Mouse (Mus musculus): Measurements from ENCODE around the gene Tmem53. TPM values are rescaled to one million over a fixed set of nuclear protein-coding genes. Genes with fewer than 3 reads are reported as not detected.

Tmem53 gene
- polyA plus RNA-seq, 1 experiment from 2014 or later: 18.2 TPM

DNA sequence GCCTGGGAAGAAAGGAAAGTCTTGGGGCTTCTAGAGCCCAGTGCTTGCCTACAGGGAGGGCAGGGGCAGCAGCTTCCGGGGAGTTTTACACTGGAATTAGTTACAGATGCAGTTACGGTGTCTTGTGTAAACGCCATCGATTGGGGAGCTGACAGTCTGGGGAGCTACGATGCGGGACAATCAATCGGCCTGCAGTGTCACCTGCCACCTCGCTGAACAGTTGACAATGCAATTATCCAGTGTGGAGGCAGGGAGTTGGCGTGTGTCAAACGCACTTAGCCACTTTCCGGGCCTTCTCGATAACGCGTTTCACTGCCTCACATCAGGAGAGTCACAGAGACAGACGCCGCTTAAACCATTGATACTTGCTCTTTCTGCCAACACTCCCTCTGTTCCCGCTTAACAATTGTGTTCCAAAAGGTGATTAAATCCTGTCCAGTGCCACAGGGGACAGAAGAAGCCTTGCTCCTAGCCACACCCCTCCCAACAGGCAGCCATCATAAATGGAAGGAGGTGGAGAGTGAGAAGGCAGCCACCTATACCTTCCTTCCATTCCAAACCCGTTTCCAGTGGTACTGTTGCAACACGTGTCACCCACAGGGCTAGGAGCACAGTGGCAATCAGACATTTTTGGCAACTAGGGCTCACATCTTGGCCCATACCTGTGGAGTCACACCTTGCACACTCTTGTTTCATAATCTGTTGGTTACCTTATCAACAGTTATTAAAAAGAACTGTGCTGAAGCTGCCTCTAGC is 29.5 kb downstream of the Tmem53 start:
- H3K27ac ChIP-seq (ENCODE audit: poor library complexity, severe bottlenecking): no peak overlapping the region
- H3K9ac ChIP-seq: no peak overlapping the region
- no peak overlapping the region for H3K4me2 ChIP-seq
- peaks cover 36% of the 10 kb centered on the region for H3K4me1 ChIP-seq (replicated peaks)
- H3K27me3 ChIP-seq (replicated peaks): no peaks in the 10 kb centered on the region
- ATAC-seq (ENCODE audit: insufficient number of reproducible peaks, low FRiP score): no peak
- no peak overlapping the region for H3K4me3 ChIP-seq
- peaks cover 90% of the 10 kb centered on the region for H3K36me3 ChIP-seq
- H3K9me3 ChIP-seq (replicated peaks): no peaks in the 10 kb centered on the region
- 65% methylated on average over 19 of the region's 19 CpGs for WGBS

DNA sequence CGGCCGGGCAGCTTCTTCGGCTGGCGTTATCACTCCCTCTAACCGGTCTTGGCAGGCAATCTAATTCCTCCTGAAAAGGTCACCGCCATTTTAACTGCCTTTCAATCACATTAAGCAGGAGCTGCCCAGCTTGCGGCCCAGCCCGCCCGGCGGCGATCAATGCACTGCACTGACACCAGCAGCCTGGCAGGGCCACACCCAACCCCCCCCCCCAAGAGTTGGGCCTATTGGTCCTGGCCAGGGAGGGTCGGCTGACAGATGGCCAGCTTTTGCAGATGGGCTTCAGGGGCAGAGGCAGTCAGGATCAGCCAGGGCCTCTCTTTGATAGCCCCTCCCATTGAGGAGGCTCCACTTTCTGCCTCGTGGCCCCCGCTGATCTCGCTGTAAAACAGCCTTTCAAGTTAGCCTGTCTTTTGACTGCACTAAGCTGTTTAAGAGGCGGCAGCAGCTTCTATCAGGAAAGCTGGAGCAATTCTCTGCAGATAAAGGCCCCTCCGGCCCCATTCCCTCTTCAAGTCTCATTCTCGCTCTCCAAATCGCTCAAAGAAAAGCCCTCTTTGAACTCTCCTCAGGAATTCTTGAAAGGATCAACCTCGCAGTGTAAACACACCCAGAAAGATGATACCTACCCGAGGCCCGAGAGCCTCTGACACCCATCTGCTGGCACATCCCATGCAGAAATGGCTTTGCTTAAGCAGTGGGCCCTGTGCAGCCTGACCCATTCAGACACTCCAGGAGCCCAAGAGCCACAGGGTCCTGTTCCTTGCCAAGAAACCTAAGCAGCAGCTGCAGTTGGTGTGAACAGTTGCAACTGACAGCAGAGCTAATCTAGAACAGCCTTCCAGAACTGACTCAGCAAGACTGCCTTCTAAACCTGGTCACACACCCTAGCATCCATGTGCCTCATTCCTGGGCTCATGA is 31.8 kb downstream of the Tmem53 start:
- Histone ChIP-seq H3K4me2 (peak overlapping the region; percentile 11), H3K4me1 (replicated peaks) (peaks cover 49% of the 10 kb centered on the region), H3K36me3 (peaks cover 81% of the 10 kb centered on the region), H3K4me3 (no peak overlapping the region), H3K9me3 (replicated peaks) (no peaks in the 10 kb centered on the region), H3K27me3 (replicated peaks) (no peaks in the 10 kb centered on the region), H3K27ac (ENCODE audit: poor library complexity, severe bottlenecking) (peak overlapping the region; percentile 54), H3K9ac (peak overlapping the region; percentile 5)
- whole genome bisulfite sequencing: 27% methylated on average over 22 of the region's 22 CpGs
- ATAC-seq (ENCODE audit: insufficient number of reproducible peaks, low FRiP score): no peak

GRCm38 (mm10) chr4:117284363-117284762 is 32.6 kb downstream of the Tmem53 start:
- Histone ChIP-seq H3K9ac (no peak overlapping the region), H3K9me3 (replicated peaks) (no peaks in the 10 kb centered on the region), H3K4me1 (replicated peaks) (peaks cover 45% of the 10 kb centered on the region), H3K27me3 (replicated peaks) (no peaks in the 10 kb centered on the region), H3K36me3 (peaks cover 73% of the 10 kb centered on the region), H3K27ac (ENCODE audit: poor library complexity, severe bottlenecking) (no peak overlapping the region), H3K4me3 (no peak overlapping the region), H3K4me2 (no peak overlapping the region)
- WGBS: 62% methylated on average over 4 of the region's 4 CpGs
- no peak for ATAC-seq (ENCODE audit: insufficient number of reproducible peaks, low FRiP score)

DNA sequence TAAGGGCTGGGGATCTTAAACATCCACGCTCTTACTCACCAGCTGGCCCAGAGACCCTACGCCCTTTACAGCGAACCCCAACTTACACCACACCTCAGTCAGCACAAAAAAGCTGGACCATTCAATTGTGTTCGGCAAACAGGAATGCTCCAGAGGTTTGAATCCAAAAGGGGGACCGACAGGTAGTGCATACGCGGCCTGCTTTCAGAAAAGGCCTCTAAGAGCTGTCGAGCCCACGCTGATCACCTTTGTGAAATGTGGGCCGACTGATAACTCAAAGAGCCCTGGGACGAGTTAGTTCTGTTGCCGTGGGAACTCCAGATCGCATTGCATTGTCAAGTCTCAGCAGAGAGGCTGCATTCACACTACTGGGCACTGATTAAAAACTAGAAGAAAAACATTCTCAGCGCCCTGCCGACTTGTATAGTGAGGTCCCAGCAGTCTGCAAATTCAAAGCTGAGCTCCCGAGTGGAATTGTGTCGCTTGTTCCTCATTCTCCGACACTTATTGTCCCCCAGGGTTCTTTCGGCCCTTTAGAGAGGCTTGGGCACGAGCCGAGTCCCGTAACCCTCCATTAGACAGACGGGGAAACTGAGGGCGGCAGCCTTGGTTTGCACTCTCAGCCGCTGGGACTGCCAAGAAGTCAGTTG is 36.7 kb downstream of the Tmem53 start:
- Histone ChIP-seq H3K4me1 (replicated peaks) (peaks cover 37% of the 10 kb centered on the region), H3K9ac (peak overlapping the region; percentile 80), H3K4me2 (peak overlapping the region; percentile 82), H3K27ac (ENCODE audit: poor library complexity, severe bottlenecking) (peak overlapping the region; percentile 97; the same call in 1 of the 2 replicates), H3K9me3 (replicated peaks) (no peaks in the 10 kb centered on the region), H3K36me3 (peaks cover 39% of the 10 kb centered on the region), H3K4me3 (peak overlapping the region; percentile 94), H3K27me3 (replicated peaks) (no peaks in the 10 kb centered on the region)
- no peak for ATAC-seq (ENCODE audit: insufficient number of reproducible peaks, low FRiP score)
- WGBS: 25% methylated on average over 25 of the region's 25 CpGs

DNA sequence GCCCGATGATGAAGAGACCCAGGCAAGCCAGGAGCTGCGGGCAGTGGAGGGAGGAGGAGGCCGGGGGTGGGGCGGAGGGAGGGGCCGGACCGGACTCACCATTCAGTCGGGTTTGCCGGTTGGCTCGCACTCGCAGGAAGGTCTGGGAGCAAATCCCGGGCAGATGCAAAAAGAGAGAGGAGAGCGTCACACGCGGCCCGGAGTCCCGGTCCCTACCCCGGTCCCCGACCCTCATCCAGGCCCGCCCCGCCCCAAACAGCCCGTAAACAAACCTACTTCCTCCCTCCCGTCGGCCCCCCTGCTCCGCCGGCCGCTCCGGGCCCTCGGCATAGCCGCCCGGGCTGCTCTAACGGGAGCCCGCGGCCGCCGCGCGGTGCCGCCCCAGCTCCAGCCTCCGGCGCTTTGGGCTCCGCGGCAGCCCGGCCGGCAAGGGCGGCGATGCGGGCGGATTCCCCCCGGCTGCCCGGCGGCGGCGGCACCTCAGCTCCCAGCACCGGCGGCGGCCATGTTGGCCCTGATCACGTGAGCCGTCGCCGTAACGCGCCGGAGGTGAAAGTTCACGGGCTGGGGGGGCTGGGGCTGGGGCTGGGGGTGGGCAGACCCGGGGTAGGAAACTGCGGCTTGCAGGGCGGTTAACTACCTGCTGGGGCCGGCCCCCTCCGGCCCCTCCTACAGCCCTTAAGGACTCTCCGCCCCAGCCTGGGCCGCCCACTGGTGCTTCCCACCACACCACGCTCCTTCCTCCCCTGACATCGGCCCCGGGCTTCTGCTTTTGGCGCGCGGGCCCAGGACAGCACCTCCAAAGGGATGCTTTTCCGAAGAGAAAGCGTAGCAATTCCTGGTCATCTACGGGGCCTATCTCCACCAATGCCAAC is 37.4 kb downstream of the Tmem53 start:
- Histone ChIP-seq H3K4me1 (replicated peaks) (peaks cover 30% of the 10 kb centered on the region), H3K4me2 (peak overlapping the region; percentile 82), H3K27ac (ENCODE audit: poor library complexity, severe bottlenecking) (peak overlapping the region; percentile 97), H3K9ac (peak overlapping the region; percentile 80), H3K36me3 (peaks cover 34% of the 10 kb centered on the region), H3K9me3 (replicated peaks) (no peaks in the 10 kb centered on the region), H3K4me3 (peak overlapping the region; percentile 94), H3K27me3 (replicated peaks) (no peaks in the 10 kb centered on the region)
- ATAC-seq (ENCODE audit: insufficient number of reproducible peaks, low FRiP score): peak; percentile 91
- WGBS: under 1% methylated on average over 74 of the region's 80 CpGs

- no peak for ATAC-seq (ENCODE audit: insufficient number of reproducible peaks, low FRiP score)
Observed at GRCm38 (mm10) chr4:117291696-117292095, 39.9 kb downstream of the Tmem53 start.

GRCm38 (mm10) chr4:117296849-117297593 is 45.3 kb downstream of the Tmem53 start:
- 76% methylated on average over 19 of the region's 19 CpGs for WGBS
- H3K27me3 ChIP-seq (replicated peaks): peaks cover 39% of the 10 kb centered on the region
- H3K4me3 ChIP-seq: no peak overlapping the region
- no peak overlapping the region for H3K9ac ChIP-seq
- H3K27ac ChIP-seq (ENCODE audit: poor library complexity, severe bottlenecking): no peak overlapping the region
- H3K36me3 ChIP-seq: no peaks in the 10 kb centered on the region
- ATAC-seq (ENCODE audit: insufficient number of reproducible peaks, low FRiP score): no peak
- no peak overlapping the region for H3K4me2 ChIP-seq
- no peaks in the 10 kb centered on the region for H3K4me1 ChIP-seq (replicated peaks)
- no peaks in the 10 kb centered on the region for H3K9me3 ChIP-seq (replicated peaks)

More at GRCm38 (mm10) chr4:117291696-117292095, 39.9 kb downstream of the Tmem53 start:
- Histone ChIP-seq H3K4me3 (no peak overlapping the region), H3K9me3 (replicated peaks) (no peaks in the 10 kb centered on the region), H3K4me1 (replicated peaks) (peaks cover 19% of the 10 kb centered on the region), H3K4me2 (no peak overlapping the region), H3K27ac (ENCODE audit: poor library complexity, severe bottlenecking) (no peak overlapping the region), H3K36me3 (peaks cover 9% of the 10 kb centered on the region), H3K27me3 (replicated peaks) (0 out of 2 replicates have a peak, but pooled peaks cover 6% of the 10 kb centered on the region), H3K9ac (no peak overlapping the region)
- 83% methylated on average over 2 of the region's 2 CpGs for WGBS

DNA sequence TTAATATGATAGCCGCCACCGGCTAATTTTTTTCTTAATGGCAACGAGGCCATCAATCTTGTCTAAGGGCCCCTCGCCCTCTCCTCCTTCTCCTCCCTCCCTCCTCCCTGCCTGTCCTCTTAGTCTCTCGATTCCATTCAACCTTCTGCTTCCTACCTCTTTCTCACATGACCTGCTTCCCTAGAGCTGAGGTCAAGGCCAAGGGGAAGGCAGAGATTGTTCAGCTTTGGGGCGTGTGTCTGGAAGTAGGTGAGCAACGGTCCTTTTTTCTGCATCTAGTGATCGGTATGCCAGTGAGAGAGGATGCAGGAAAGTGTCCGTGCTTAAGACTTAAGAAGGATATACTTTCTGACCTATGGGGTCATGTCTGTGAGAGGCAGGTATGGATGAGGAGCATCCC is 46.1 kb downstream of the Tmem53 start:
- no peak overlapping the region for H3K9ac ChIP-seq
- WGBS: 74% methylated on average over 9 of the region's 9 CpGs
- H3K4me2 ChIP-seq: no peak overlapping the region
- no peaks in the 10 kb centered on the region for H3K36me3 ChIP-seq
- H3K4me3 ChIP-seq: no peak overlapping the region
- ATAC-seq (ENCODE audit: insufficient number of reproducible peaks, low FRiP score): no peak
- H3K27me3 ChIP-seq (replicated peaks): peaks cover 47% of the 10 kb centered on the region
- H3K4me1 ChIP-seq (replicated peaks): peaks cover 7% of the 10 kb centered on the region
- H3K27ac ChIP-seq (ENCODE audit: poor library complexity, severe bottlenecking): no peak overlapping the region
- no peaks in the 10 kb centered on the region for H3K9me3 ChIP-seq (replicated peaks)

DNA sequence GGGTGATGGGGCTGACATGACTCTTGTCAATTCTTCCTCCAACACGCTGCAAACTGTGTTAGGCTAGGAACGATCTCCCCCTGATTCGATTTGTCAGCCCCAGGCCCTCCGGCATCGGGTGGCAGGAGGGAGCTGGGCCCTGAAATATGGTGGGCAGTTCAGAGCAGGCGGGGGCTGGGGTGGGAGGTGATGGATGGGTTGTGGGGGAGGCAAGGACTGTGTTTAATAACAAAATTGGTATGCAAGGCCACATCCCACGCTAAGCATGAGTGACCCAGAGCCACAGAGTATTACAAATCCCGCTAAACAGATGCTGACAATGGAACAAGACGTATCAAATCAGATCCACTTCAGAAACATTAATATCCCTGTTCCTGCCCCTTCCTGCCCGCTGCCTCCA is 48.2 kb downstream of the Tmem53 start:
- no peak overlapping the region for H3K4me3 ChIP-seq
- H3K4me1 ChIP-seq (replicated peaks): peaks cover 23% of the 10 kb centered on the region
- no peak overlapping the region for H3K9ac ChIP-seq
- no peaks in the 10 kb centered on the region for H3K36me3 ChIP-seq
- 78% methylated on average over 10 of the region's 10 CpGs for WGBS
- H3K9me3 ChIP-seq (replicated peaks): no peaks in the 10 kb centered on the region
- H3K27ac ChIP-seq (ENCODE audit: poor library complexity, severe bottlenecking): no peak overlapping the region
- H3K4me2 ChIP-seq: no peak overlapping the region
- peaks cover 67% of the 10 kb centered on the region for H3K27me3 ChIP-seq (replicated peaks)
- ATAC-seq (ENCODE audit: insufficient number of reproducible peaks, low FRiP score): no peak

Data from heart, embryonic 12.5 days (tissue).